Mouse (Mus musculus) erythroblast, embryonic 14.5 days (primary cell): ENCODE results near the gene Dhx8. TPM values are rescaled to one million over a fixed set of nuclear protein-coding genes. Genes with fewer than 3 reads are reported as not detected.

Source experiments
- H3K27me3 ChIP-seq: 2 replicates; pipeline ENCODE4 v1.6.1; 2012; ENCODE audit warnings: inconsistent platforms; ENCODE audit not compliant: control insufficient read depth
- H3K36me3 ChIP-seq: 2 replicates; pipeline ENCODE4 v1.6.1; 2012; ENCODE audit warnings: mild to moderate bottlenecking, inconsistent platforms; ENCODE audit not compliant: control insufficient read depth
- H3K4me1 ChIP-seq: 2 replicates; pipeline ENCODE4 v1.6.1; 2012; ENCODE audit warnings: inconsistent platforms; ENCODE audit not compliant: control insufficient read depth
- H3K4me3 ChIP-seq: replicated peaks from 2 replicates; pipeline ENCODE3; 2012; ENCODE audit warnings: moderate library complexity, mild to moderate bottlenecking, inconsistent platforms
- H3K9me3 ChIP-seq: 2 replicates; pipeline ENCODE4 v1.6.1; 2012; ENCODE audit warnings: low read length, inconsistent platforms, mixed read lengths; ENCODE audit not compliant: control insufficient read depth
- GATA1 ChIP-seq: IDR thresholded peaks from 2 replicates; pipeline ENCODE4 v1.6.1; 2012; ENCODE audit warnings: low read length, inconsistent platforms, mixed read lengths
- TAL1 ChIP-seq: IDR thresholded peaks from 3 replicates; pipeline ENCODE4 v1.6.1; 2012; ENCODE audit warnings: low read length, inconsistent platforms, mixed read lengths
- polyA plus RNA-seq: library from polyadenylated mRNA; stranded (reverse); fragments of >175 nt; gene quantifications from 2 replicates; pipeline ENCODE4 v1.2.3, GENCODE M21; 2012

Gene Dhx8
- polyA plus RNA-seq, 1 experiment: 0.88 TPM

- TF ChIP-seq TAL1: no peak
- TF ChIP-seq GATA1: no peak
- Histone ChIP-seq H3K9me3 (peaks cover 4% of the 10 kb centered on the region), H3K27me3 (no peaks in the 10 kb centered on the region), H3K4me3 (no peak overlapping the region), H3K36me3 (no peaks in the 10 kb centered on the region), H3K4me1 (peaks cover 3% of the 10 kb centered on the region)
These were observed 7.7 kb upstream of the Dhx8 start for GRCm38 (mm10) chr11:101725043-101725442.

GRCm38 (mm10) chr11:101726765-101727164 is 6.0 kb upstream of the Dhx8 start:
- TF ChIP-seq TAL1: no peak
- no peak for TF ChIP-seq GATA1
- peaks cover 1% of the 10 kb centered on the region for H3K9me3 ChIP-seq
- no peak overlapping the region for H3K4me3 ChIP-seq
- peaks cover under 1% of the 10 kb centered on the region; the same call in 1 of the 2 replicates for H3K4me1 ChIP-seq
- H3K36me3 ChIP-seq: no peaks in the 10 kb centered on the region
- no peaks in the 10 kb centered on the region for H3K27me3 ChIP-seq

GRCm38 (mm10) chr11:101729308-101729707 is 3.4 kb upstream of the Dhx8 start:
- Histone ChIP-seq H3K27me3 (no peaks in the 10 kb centered on the region), H3K9me3 (no peaks in the 10 kb centered on the region), H3K36me3 (no peaks in the 10 kb centered on the region; the same call in 1 of the 2 replicates), H3K4me1 (peaks cover 16% of the 10 kb centered on the region), H3K4me3 (no peak overlapping the region)
- no peak for TF ChIP-seq TAL1
- TF ChIP-seq GATA1: no peak

- Histone ChIP-seq H3K4me1 (peaks cover 18% of the 10 kb centered on the region), H3K27me3 (no peaks in the 10 kb centered on the region), H3K9me3 (no peaks in the 10 kb centered on the region), H3K36me3 (peaks cover 42% of the 10 kb centered on the region), H3K4me3 (peak overlapping the region; percentile 73)
- TF ChIP-seq GATA1: no peak
- no peak for TF ChIP-seq TAL1
These were observed 877 bp downstream of the Dhx8 start for GRCm38 (mm10) chr11:101733596-101733995.

GRCm38 (mm10) chr11:101756616-101757015 is 23.9 kb downstream of the Dhx8 start:
- Histone ChIP-seq H3K36me3 (peaks cover 98% of the 10 kb centered on the region), H3K9me3 (no peaks in the 10 kb centered on the region), H3K4me3 (no peak overlapping the region), H3K27me3 (no peaks in the 10 kb centered on the region), H3K4me1 (no peaks in the 10 kb centered on the region)
- no peak for TF ChIP-seq TAL1
- TF ChIP-seq GATA1: no peak

GRCm38 (mm10) chr11:101757366-101757765 is 24.6 kb downstream of the Dhx8 start:
- H3K4me3 ChIP-seq: no peak overlapping the region
- H3K9me3 ChIP-seq: no peaks in the 10 kb centered on the region
- TF ChIP-seq TAL1 (no peak), GATA1 (no peak)
- H3K4me1 ChIP-seq: no peaks in the 10 kb centered on the region
- no peaks in the 10 kb centered on the region for H3K27me3 ChIP-seq
- H3K36me3 ChIP-seq: peaks cover 98% of the 10 kb centered on the region

GRCm38 (mm10) chr11:101758431-101758830 is 25.7 kb downstream of the Dhx8 start:
- Histone ChIP-seq H3K4me3 (no peak overlapping the region), H3K27me3 (no peaks in the 10 kb centered on the region), H3K9me3 (no peaks in the 10 kb centered on the region), H3K4me1 (no peaks in the 10 kb centered on the region), H3K36me3 (peaks cover 96% of the 10 kb centered on the region)
- no peak for TF ChIP-seq TAL1
- no peak for TF ChIP-seq GATA1

- Histone ChIP-seq H3K4me3 (no peak overlapping the region), H3K36me3 (peaks cover 96% of the 10 kb centered on the region), H3K27me3 (no peaks in the 10 kb centered on the region), H3K9me3 (no peaks in the 10 kb centered on the region), H3K4me1 (no peaks in the 10 kb centered on the region)
- no peak for TF ChIP-seq TAL1
- no peak for TF ChIP-seq GATA1
These were observed 26.8 kb downstream of the Dhx8 start for GRCm38 (mm10) chr11:101759530-101759929.

- TF ChIP-seq GATA1 (no peak), TAL1 (no peak)
- Histone ChIP-seq H3K27me3 (no peaks in the 10 kb centered on the region), H3K36me3 (peaks cover 94% of the 10 kb centered on the region), H3K4me3 (no peak overlapping the region), H3K4me1 (no peaks in the 10 kb centered on the region), H3K9me3 (no peaks in the 10 kb centered on the region)
These were observed 31.0 kb downstream of the Dhx8 start for GRCm38 (mm10) chr11:101763723-101764122.

GRCm38 (mm10) chr11:101764546-101764945 is 31.8 kb downstream of the Dhx8 start:
- peaks cover 94% of the 10 kb centered on the region for H3K36me3 ChIP-seq
- TF ChIP-seq TAL1 (no peak), GATA1 (no peak)

More at GRCm38 (mm10) chr11:101764546-101764945, 31.8 kb downstream of the Dhx8 start:
- Histone ChIP-seq H3K9me3 (no peaks in the 10 kb centered on the region), H3K27me3 (no peaks in the 10 kb centered on the region), H3K4me3 (no peak overlapping the region), H3K4me1 (no peaks in the 10 kb centered on the region)
